Mouse (Mus musculus): ENCODE data around the gene Epha4. TPM values are rescaled to one million over a fixed set of nuclear protein-coding genes. Genes with fewer than 3 reads are reported as not detected.

Gene Epha4
- polyA plus RNA-seq, 1 experiment: 8.5 TPM

DNA sequence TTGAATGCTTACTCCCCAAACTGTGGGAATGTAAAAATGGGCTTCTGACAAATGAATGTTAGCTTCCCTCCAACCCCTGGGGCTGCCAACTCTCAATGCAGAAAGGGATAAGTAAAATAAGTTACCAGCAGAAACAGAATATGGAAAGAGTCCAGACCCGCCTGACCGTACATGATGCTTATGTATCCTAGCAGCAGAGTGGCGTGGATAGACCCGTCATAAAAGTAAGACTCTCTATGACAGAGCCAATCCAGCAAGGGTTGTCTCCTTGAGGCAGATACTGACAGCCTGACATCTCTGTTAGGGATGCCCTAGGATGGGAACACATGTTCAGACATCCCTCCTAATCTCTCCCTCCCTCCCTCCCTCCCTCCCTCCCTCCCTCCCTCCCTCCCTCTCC lies 111.9 kb downstream of the Epha4 start:
- Histone ChIP-seq H3K27ac (ENCODE audit: insufficient read depth, low read length) (no peak overlapping the region), H3K36me3 (ENCODE audit: control insufficient read depth, insufficient read depth, low read length, poor library complexity, severe bottlenecking) (no peaks in the 10 kb centered on the region), H3K4me3 (ENCODE audit: low read depth, low read length) (no peak overlapping the region), H3K9me3 (replicated peaks; ENCODE audit: control insufficient read depth, insufficient read depth, low read length, poor library complexity, severe bottlenecking) (no peaks in the 10 kb centered on the region), H3K9ac (ENCODE audit: low read depth, poor library complexity, severe bottlenecking) (no peak overlapping the region), H3K4me1 (ENCODE audit: control insufficient read depth, insufficient read depth, low read length) (no peaks in the 10 kb centered on the region), H3K27me3 (ENCODE audit: control insufficient read depth, insufficient read depth, low read length, poor library complexity, severe bottlenecking) (no peaks in the 10 kb centered on the region)
- no peak for TF ChIP-seq EP300 (IDR thresholded peaks at IDR 0.05; ENCODE audit: insufficient read depth, low read depth, low read length)
- TF ChIP-seq CTCF (IDR thresholded peaks at IDR 0.05; ENCODE audit: low read depth, low read length): no peak
- no peak for TF ChIP-seq POLR2A (IDR thresholded peaks at IDR 0.05; ENCODE audit: insufficient read depth, low read length)

- Histone ChIP-seq H3K9ac (ENCODE audit: low read depth, poor library complexity, severe bottlenecking) (no peak overlapping the region), H3K27me3 (ENCODE audit: control insufficient read depth, insufficient read depth, low read length, poor library complexity, severe bottlenecking) (no peaks in the 10 kb centered on the region), H3K9me3 (replicated peaks; ENCODE audit: control insufficient read depth, insufficient read depth, low read length, poor library complexity, severe bottlenecking) (no peaks in the 10 kb centered on the region), H3K4me3 (ENCODE audit: low read depth, low read length) (no peak overlapping the region), H3K27ac (ENCODE audit: insufficient read depth, low read length) (no peak overlapping the region), H3K36me3 (ENCODE audit: control insufficient read depth, insufficient read depth, low read length, poor library complexity, severe bottlenecking) (no peaks in the 10 kb centered on the region), H3K4me1 (ENCODE audit: control insufficient read depth, insufficient read depth, low read length) (no peaks in the 10 kb centered on the region)
- TF ChIP-seq CTCF (IDR thresholded peaks at IDR 0.05; ENCODE audit: low read depth, low read length) (no peak), POLR2A (IDR thresholded peaks at IDR 0.05; ENCODE audit: insufficient read depth, low read length) (no peak), EP300 (IDR thresholded peaks at IDR 0.05; ENCODE audit: insufficient read depth, low read depth, low read length) (no peak)
Measured at GRCm38 (mm10) chr1:77401465-77401864, 113.4 kb downstream of the Epha4 start.

DNA sequence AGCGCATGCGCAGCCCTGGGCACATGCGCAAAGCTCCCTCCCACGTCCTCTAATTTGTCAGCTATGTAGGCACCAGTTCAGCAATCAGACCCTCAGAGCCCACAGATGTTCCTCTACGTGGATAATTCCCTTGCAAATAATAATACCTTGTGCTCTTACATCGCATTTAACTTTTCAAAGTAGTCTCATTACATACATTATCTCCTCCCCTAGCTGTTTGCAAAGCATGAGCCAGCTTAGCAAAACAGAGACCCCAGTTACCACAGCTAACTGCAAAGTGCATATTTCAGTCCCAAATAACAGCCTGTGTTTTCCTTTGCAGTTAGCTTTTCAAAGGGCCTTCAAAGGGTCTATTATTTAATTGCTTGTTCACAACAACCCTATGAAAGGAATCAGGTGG lies 123.3 kb downstream of the Epha4 start:
- Histone ChIP-seq H3K4me1 (ENCODE audit: control insufficient read depth, insufficient read depth, low read length) (no peaks in the 10 kb centered on the region), H3K4me3 (ENCODE audit: low read depth, low read length) (no peak overlapping the region), H3K36me3 (ENCODE audit: control insufficient read depth, insufficient read depth, low read length, poor library complexity, severe bottlenecking) (no peaks in the 10 kb centered on the region), H3K9ac (ENCODE audit: low read depth, poor library complexity, severe bottlenecking) (no peak overlapping the region), H3K27ac (ENCODE audit: insufficient read depth, low read length) (no peak overlapping the region), H3K9me3 (replicated peaks; ENCODE audit: control insufficient read depth, insufficient read depth, low read length, poor library complexity, severe bottlenecking) (no peaks in the 10 kb centered on the region), H3K27me3 (ENCODE audit: control insufficient read depth, insufficient read depth, low read length, poor library complexity, severe bottlenecking) (no peaks in the 10 kb centered on the region)
- TF ChIP-seq EP300 (IDR thresholded peaks at IDR 0.05; ENCODE audit: insufficient read depth, low read depth, low read length) (no peak), POLR2A (IDR thresholded peaks at IDR 0.05; ENCODE audit: insufficient read depth, low read length) (no peak), CTCF (IDR thresholded peaks at IDR 0.05; ENCODE audit: low read depth, low read length) (no peak)

DNA sequence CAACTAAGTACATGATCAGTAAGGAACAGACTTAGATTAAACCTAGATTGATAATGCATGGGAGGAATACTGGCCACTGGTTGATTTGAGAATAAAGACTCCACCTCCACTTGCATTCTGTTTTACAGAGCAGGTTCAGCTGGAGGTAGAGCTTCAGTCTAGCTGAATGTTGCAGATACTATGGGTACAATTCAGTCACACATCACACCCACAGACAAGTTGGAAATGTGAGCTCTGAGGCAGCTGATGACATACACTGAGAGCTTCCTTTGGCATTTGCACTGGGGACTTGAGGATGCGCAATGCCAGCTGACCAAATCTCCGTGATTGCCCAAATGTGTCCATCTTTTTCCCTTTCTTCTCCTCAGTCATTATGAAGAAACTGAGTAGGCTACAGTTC lies 125.8 kb downstream of the Epha4 start:
- Histone ChIP-seq H3K4me3 (ENCODE audit: low read depth, low read length) (no peak overlapping the region), H3K9me3 (replicated peaks; ENCODE audit: control insufficient read depth, insufficient read depth, low read length, poor library complexity, severe bottlenecking) (no peaks in the 10 kb centered on the region), H3K9ac (ENCODE audit: low read depth, poor library complexity, severe bottlenecking) (no peak overlapping the region), H3K27ac (ENCODE audit: insufficient read depth, low read length) (no peak overlapping the region), H3K36me3 (ENCODE audit: control insufficient read depth, insufficient read depth, low read length, poor library complexity, severe bottlenecking) (no peaks in the 10 kb centered on the region), H3K27me3 (ENCODE audit: control insufficient read depth, insufficient read depth, low read length, poor library complexity, severe bottlenecking) (no peaks in the 10 kb centered on the region), H3K4me1 (ENCODE audit: control insufficient read depth, insufficient read depth, low read length) (no peaks in the 10 kb centered on the region)
- TF ChIP-seq EP300 (IDR thresholded peaks at IDR 0.05; ENCODE audit: insufficient read depth, low read depth, low read length) (no peak), CTCF (IDR thresholded peaks at IDR 0.05; ENCODE audit: low read depth, low read length) (no peak)

GRCm38 (mm10) chr1:77388556-77388955 lies 126.3 kb downstream of the Epha4 start:
- Histone ChIP-seq H3K36me3 (ENCODE audit: control insufficient read depth, insufficient read depth, low read length, poor library complexity, severe bottlenecking) (no peaks in the 10 kb centered on the region), H3K4me1 (ENCODE audit: control insufficient read depth, insufficient read depth, low read length) (no peaks in the 10 kb centered on the region)

DNA sequence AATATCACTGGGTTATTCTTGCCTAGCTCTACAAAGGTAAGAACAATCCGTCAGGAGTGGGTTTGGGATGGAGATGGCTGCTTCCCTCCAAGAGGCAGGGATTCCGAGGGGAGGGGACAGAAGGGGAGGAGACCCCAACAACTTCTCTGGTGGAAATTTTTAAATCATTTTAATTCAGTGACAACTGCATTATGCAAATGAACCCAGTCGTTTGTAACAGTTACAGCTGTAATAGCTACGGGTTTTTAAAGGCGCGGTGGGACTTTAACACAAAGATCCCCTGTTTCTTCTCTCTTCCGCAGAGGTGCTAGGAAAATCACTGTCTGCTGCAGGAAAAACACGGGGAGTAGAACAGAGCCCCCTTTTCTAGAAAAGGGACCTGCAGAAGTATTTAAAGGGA lies 129.3 kb downstream of the Epha4 start:
- no peaks in the 10 kb centered on the region for H3K9me3 ChIP-seq (replicated peaks; ENCODE audit: control insufficient read depth, insufficient read depth, low read length, poor library complexity, severe bottlenecking)
- no peaks in the 10 kb centered on the region for H3K27me3 ChIP-seq (ENCODE audit: control insufficient read depth, insufficient read depth, low read length, poor library complexity, severe bottlenecking)
- H3K4me1 ChIP-seq (ENCODE audit: control insufficient read depth, insufficient read depth, low read length): no peaks in the 10 kb centered on the region
- H3K36me3 ChIP-seq (ENCODE audit: control insufficient read depth, insufficient read depth, low read length, poor library complexity, severe bottlenecking): no peaks in the 10 kb centered on the region
- no peak overlapping the region for H3K27ac ChIP-seq (ENCODE audit: insufficient read depth, low read length)
- no peak overlapping the region for H3K9ac ChIP-seq (ENCODE audit: low read depth, poor library complexity, severe bottlenecking)
- no peak overlapping the region for H3K4me3 ChIP-seq (ENCODE audit: low read depth, low read length)
- no peak for TF ChIP-seq CTCF (IDR thresholded peaks at IDR 0.05; ENCODE audit: low read depth, low read length)
- no peak for TF ChIP-seq POLR2A (IDR thresholded peaks at IDR 0.05; ENCODE audit: insufficient read depth, low read length)
- no peak for TF ChIP-seq EP300 (IDR thresholded peaks at IDR 0.05; ENCODE audit: insufficient read depth, low read depth, low read length)

More at GRCm38 (mm10) chr1:77388556-77388955, 126.3 kb downstream of the Epha4 start:
- Histone ChIP-seq H3K27me3 (ENCODE audit: control insufficient read depth, insufficient read depth, low read length, poor library complexity, severe bottlenecking) (no peaks in the 10 kb centered on the region), H3K9me3 (replicated peaks; ENCODE audit: control insufficient read depth, insufficient read depth, low read length, poor library complexity, severe bottlenecking) (no peaks in the 10 kb centered on the region), H3K27ac (ENCODE audit: insufficient read depth, low read length) (no peak overlapping the region), H3K9ac (ENCODE audit: low read depth, poor library complexity, severe bottlenecking) (no peak overlapping the region), H3K4me3 (ENCODE audit: low read depth, low read length) (no peak overlapping the region)
- no peak for TF ChIP-seq EP300 (IDR thresholded peaks at IDR 0.05; ENCODE audit: insufficient read depth, low read depth, low read length)
- no peak for TF ChIP-seq CTCF (IDR thresholded peaks at IDR 0.05; ENCODE audit: low read depth, low read length)
- TF ChIP-seq POLR2A (IDR thresholded peaks at IDR 0.05; ENCODE audit: insufficient read depth, low read length): no peak
